Mouse (Mus musculus): Measurements from ENCODE around the gene Fcrls. TPM values are rescaled to one million over a fixed set of nuclear protein-coding genes. Genes with fewer than 3 reads are reported as not detected.

Fcrls gene
- polyA plus RNA-seq, 1 experiment from 2014 or later, result 4.4 TPM

DNA sequence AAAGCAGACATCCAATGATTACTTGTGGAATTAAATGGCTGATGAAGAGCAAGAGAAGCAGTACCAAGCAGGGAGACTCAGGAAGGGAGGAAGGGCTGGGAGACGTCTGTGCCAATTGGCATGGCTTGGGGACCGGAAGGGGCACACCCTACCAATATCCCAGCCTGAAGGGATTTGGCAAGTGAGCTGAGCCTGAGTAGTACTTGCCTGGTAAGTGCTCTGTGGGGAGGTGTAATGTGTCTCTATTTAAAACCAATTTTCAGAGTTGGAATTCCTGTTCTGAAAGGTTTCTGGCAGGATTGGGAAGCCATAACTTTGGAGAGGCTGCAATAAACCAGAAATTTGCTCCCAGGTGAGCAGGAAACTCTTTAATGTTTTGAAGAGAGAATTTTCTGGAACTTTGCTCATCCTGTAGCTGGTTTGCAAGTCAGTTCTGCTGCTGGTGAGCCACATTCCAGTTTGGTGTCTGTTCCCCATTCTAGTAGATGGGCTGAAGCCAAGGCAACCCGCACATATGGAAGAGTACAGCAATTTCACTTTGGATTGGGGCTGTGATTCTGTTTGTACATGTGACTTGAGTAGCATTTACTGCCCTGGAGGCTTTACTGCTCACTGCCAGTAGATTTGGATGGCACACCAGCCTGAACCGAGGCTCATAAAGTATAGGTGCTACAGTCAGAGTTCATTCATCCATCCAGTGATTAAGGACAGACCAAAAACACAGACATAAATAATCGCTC lies 57.0 kb downstream of the Fcrls start:
- H3K27ac ChIP-seq (replicated peaks), result no peak overlapping the region
- no peak overlapping the region for H3K4me3 ChIP-seq
- DNase-seq (ENCODE audit: low spot score), result no peak
- no peaks in the 10 kb centered on the region for H3K9me3 ChIP-seq
- 89% methylated on average over 5 of the region's 5 CpGs for WGBS
- H3K4me1 ChIP-seq, result no peaks in the 10 kb centered on the region
- no peaks in the 10 kb centered on the region for H3K36me3 ChIP-seq (replicated peaks)
- H3K27me3 ChIP-seq (replicated peaks; ENCODE audit: low read depth, poor library complexity, severe bottlenecking), result no peaks in the 10 kb centered on the region

Other genes starting within 250 kb of the Fcrls start
- 17.4 and 18.4 TPM in 2 replicates for gene Kirrel, start 89.0 kb downstream of the Fcrls start, polyA plus RNA-seq (2016; fragmentation: Nextera tagmentation; extraction: Ambion mirVana)
- not detected in 2 replicates for gene Cd5l, start 94.1 kb upstream of the Fcrls start, polyA plus RNA-seq (2016; fragmentation: Nextera tagmentation; extraction: Ambion mirVana)
- gene Fcrl1, start 112.6 kb upstream of the Fcrls start, polyA plus RNA-seq (2016; fragmentation: Nextera tagmentation; extraction: Ambion mirVana), result not detected in 2 replicates
- gene Fcrl5, start 172.0 kb upstream of the Fcrls start, polyA plus RNA-seq (2016; fragmentation: Nextera tagmentation; extraction: Ambion mirVana), result not detected in 2 replicates

Data from embryonic facial prominence, embryonic 10.5 days (tissue).